Mouse (Mus musculus) hindbrain, postnatal 0 days (tissue): ENCODE results near the gene Olfr455. TPM values are rescaled to one million over a fixed set of nuclear protein-coding genes. Genes with fewer than 3 reads are reported as not detected.

ENCODE experiments used
- ATAC-seq: fragments of 200-750 bp; cut with Nextera tagmentation; 2 replicates; pipeline ENCODE4 v1.8.0; 2017; ENCODE audit warnings: mild to moderate bottlenecking, moderate TSS enrichment, moderate library complexity
- DNase-seq: peaks from one replicate; pipeline ENCODE4 v3.0.0-alpha.2; 2015; ENCODE audit warnings: low spot score
- H3K27ac ChIP-seq: fragments of 300-500 bp; sonication (generic); 2 replicates; pipeline ENCODE4 v1.5.1; 2014; ENCODE audit warnings: mild to moderate bottlenecking
- H3K27me3 ChIP-seq: fragments of 300-500 bp; sonication (generic); 2 replicates; pipeline ENCODE4 v1.6.1; 2014; ENCODE audit warnings: low read length, mixed read lengths; ENCODE audit not compliant: insufficient read depth
- H3K36me3 ChIP-seq: fragments of 300-500 bp; sonication (generic); 2 replicates; pipeline ENCODE4 v1.6.1; 2014; ENCODE audit warnings: low read length, mixed read lengths; ENCODE audit not compliant: insufficient read depth
- H3K4me1 ChIP-seq: fragments of 300-500 bp; sonication (generic); 2 replicates; pipeline ENCODE4 v1.6.1; 2014; ENCODE audit warnings: antibody characterized with exemption, low read length, mixed read lengths; ENCODE audit not compliant: insufficient read depth
- H3K4me2 ChIP-seq: fragments of 300-500 bp; sonication (generic); 2 replicates; pipeline ENCODE4 v1.6.1; 2014; ENCODE audit warnings: low read depth, mild to moderate bottlenecking, low read length, moderate library complexity, mixed read lengths
- H3K4me3 ChIP-seq: fragments of 300-500 bp; sonication (generic); 2 replicates; pipeline ENCODE4 v1.5.1; 2014; ENCODE audit warnings: low read length
- H3K9ac ChIP-seq: fragments of 300-500 bp; sonication (generic); replicated peaks from 2 replicates; pipeline ENCODE4 v1.6.1; 2014; ENCODE audit warnings: mild to moderate bottlenecking, low read length, moderate library complexity, mixed read lengths
- H3K9me3 ChIP-seq: fragments of 300-500 bp; sonication (generic); 2 replicates; pipeline ENCODE4 v1.6.1; 2016; ENCODE audit warnings: low read length, mixed read lengths
- CTCF ChIP-seq: IDR thresholded peaks from 2 replicates; pipeline ENCODE4 v1.5.1; 2016; ENCODE audit warnings: antibody characterized with exemption, control low read depth, low read depth
- WGBS: fragments of 180-500 bp; shearing (Covaris S2); extraction: QIAGEN DNeasy Blood & Tissue Kit; methylation state at CpG from one replicate; pipeline ENCODE4 v1.1.7; 2014; 5-methylcytosine and 5-hydroxymethylcytosine counted together
- polyA plus RNA-seq: library from polyadenylated mRNA; unstranded; fragments of >200 nt; fragmentation: Nextera tagmentation; extraction: Ambion mirVana; gene quantifications from 2 replicates; pipeline ENCODE4 v1.2.1, GENCODE M21; 2015
- total RNA-seq: library from RNA; depleted of rRNA; stranded (reverse); fragments of >200 nt; gene quantifications from 2 replicates; pipeline ENCODE4 v1.2.3, GENCODE M21; 2014; rRNA removed

Gene Olfr455
- total RNA-seq = not detected in 2 replicates
- polyA plus RNA-seq = not detected in 2 replicates

GRCm38 (mm10) chr6:42547461-42547860, at the start of gene Olfr455:
Gene Olfr455 (minus strand): TSS chr6:42547587.
- Histone ChIP-seq H3K4me3 (no peak within 1 kb of the TSS), H3K27ac (no peak within 1 kb of the TSS), H3K9me3 (no peaks in the 10 kb centered on the region), H3K4me2 (no peak within 1 kb of the TSS), H3K9ac (no peak within 1 kb of the TSS), H3K4me1 (no peaks in the 10 kb centered on the region), H3K27me3 (no peaks in the 10 kb centered on the region), H3K36me3 (no peaks in the 10 kb centered on the region)
- WGBS = 89% methylated on average over 4 of the region's 4 CpGs
- no peak for DNase-seq
- TF ChIP-seq CTCF = no peak
- ATAC-seq = no peak

- Histone ChIP-seq H3K27ac (no peak overlapping the region), H3K4me3 (no peak overlapping the region), H3K9ac (no peak overlapping the region), H3K9me3 (no peaks in the 10 kb centered on the region), H3K27me3 (no peaks in the 10 kb centered on the region), H3K4me2 (no peak overlapping the region), H3K4me1 (no peaks in the 10 kb centered on the region), H3K36me3 (no peaks in the 10 kb centered on the region)
- WGBS = 58% methylated on average over 17 of the region's 17 CpGs
- ATAC-seq (no peak), DNase-seq (no peak)
- no peak for TF ChIP-seq CTCF
Observed at GRCm38 (mm10) chr6:42593138-42593882, 45.9 kb upstream of the Olfr455 start.

DNA sequence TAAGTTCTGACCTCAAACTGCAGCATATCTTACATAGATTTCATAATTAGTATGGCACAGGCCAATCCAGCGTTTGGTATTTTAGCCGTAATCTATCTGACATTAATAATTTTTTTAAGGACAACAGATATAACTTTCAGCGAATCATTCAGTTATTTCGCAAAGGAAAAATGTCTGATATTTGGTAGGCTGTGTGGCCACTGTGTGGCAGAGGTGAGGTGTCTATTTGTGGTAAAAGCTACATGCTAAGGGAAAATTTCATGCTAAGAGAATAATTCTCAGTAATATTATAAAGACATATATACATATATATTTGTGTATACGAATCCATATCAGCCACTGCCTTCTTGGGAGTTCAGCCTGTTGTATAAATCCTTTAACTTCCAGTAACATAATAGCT, 39.2 kb upstream of the Olfr455 start:
- DNase-seq = no peak
- 82% methylated on average over 5 of the region's 5 CpGs for WGBS
- H3K36me3 ChIP-seq = no peaks in the 10 kb centered on the region

GRCm38 (mm10) chr6:42583488-42583872, 36.1 kb upstream of the Olfr455 start:
- no peaks in the 10 kb centered on the region for H3K36me3 ChIP-seq
- H3K4me1 ChIP-seq = no peaks in the 10 kb centered on the region
- 3% methylated on average over 7 of the region's 7 CpGs for WGBS
- H3K4me3 ChIP-seq = no peak overlapping the region
- no peak for ATAC-seq
- peak; percentile 62 for TF ChIP-seq CTCF
- H3K27ac ChIP-seq = no peak overlapping the region
- 0 out of 2 replicates have a peak overlapping the region, but pooled peaks have one; percentile 26 for H3K4me2 ChIP-seq
- no peaks in the 10 kb centered on the region for H3K9me3 ChIP-seq
- DNase-seq = peak; percentile 74
- H3K27me3 ChIP-seq = no peaks in the 10 kb centered on the region
- no peak overlapping the region for H3K9ac ChIP-seq

More for the DNA sequence above, 39.2 kb upstream of the Olfr455 start:
- H3K4me3 ChIP-seq = no peak overlapping the region
- no peaks in the 10 kb centered on the region for H3K27me3 ChIP-seq
- peak; percentile 34; the same call in 1 of the 2 replicates for TF ChIP-seq CTCF
- H3K27ac ChIP-seq = no peak overlapping the region
- no peaks in the 10 kb centered on the region for H3K4me1 ChIP-seq
- H3K9ac ChIP-seq = no peak overlapping the region
- no peaks in the 10 kb centered on the region for H3K9me3 ChIP-seq
- no peak overlapping the region for H3K4me2 ChIP-seq
- ATAC-seq = no peak

- Histone ChIP-seq H3K4me3 (no peak overlapping the region), H3K4me1 (no peaks in the 10 kb centered on the region), H3K27me3 (no peaks in the 10 kb centered on the region), H3K9ac (no peak overlapping the region), H3K36me3 (no peaks in the 10 kb centered on the region), H3K27ac (no peak overlapping the region), H3K9me3 (no peaks in the 10 kb centered on the region), H3K4me2 (0 out of 2 replicates have a peak overlapping the region, but pooled peaks have one; percentile 26)
- DNase-seq (no peak), ATAC-seq (no peak)
- TF ChIP-seq CTCF = no peak
- WGBS = 68% methylated on average over 9 of the region's 9 CpGs
Observed at GRCm38 (mm10) chr6:42582741-42583487, 35.5 kb upstream of the Olfr455 start.

- Histone ChIP-seq H3K27ac (no peak overlapping the region), H3K4me1 (no peaks in the 10 kb centered on the region), H3K9me3 (no peaks in the 10 kb centered on the region), H3K9ac (no peak overlapping the region), H3K27me3 (no peaks in the 10 kb centered on the region), H3K4me3 (no peak overlapping the region), H3K4me2 (no peak overlapping the region), H3K36me3 (no peaks in the 10 kb centered on the region)
- WGBS = 87% methylated on average over 4 of the region's 4 CpGs
- ATAC-seq (no peak), DNase-seq (no peak)
- no peak for TF ChIP-seq CTCF
Observed at GRCm38 (mm10) chr6:42578678-42579077, 31.3 kb upstream of the Olfr455 start.
